In genomic region chr2:178078166-178078717, GRCm38 (mm10) we compare ENCODE assay signal across 7 mouse cellular contexts. TPM values are rescaled to one million over a fixed set of nuclear protein-coding genes. Genes with fewer than 3 reads are reported as not detected.
DNase-seq lines count a peak whose midpoint lies in the region; ATAC-seq and TF ChIP-seq lines count a peak whose summit lies in the region.
"Not testable (repeated sequence)": the region's sequence is repeated elsewhere in the genome, so short reads cannot be mapped to it uniquely, and the experiment has no call there.

Zfp931 (minus strand) TSS chr2:178078476.

- not testable (repeated sequence) for H3K27me3 ChIP-seq in forebrain, embryonic 13.5 days; heart, embryonic 14.5 days (ENCODE audit: control insufficient read depth, insufficient read depth, low read length); liver, postnatal 0 days (ENCODE audit: insufficient read depth, low read length)

- peak within 1 kb of the TSS; percentile 60 for H3K4me2 ChIP-seq in forebrain, embryonic 13.5 days
- peak within 1 kb of the TSS; percentile 56 for H3K4me2 ChIP-seq in heart, embryonic 14.5 days (ENCODE audit: low read length)
- H3K4me2 ChIP-seq in liver, postnatal 0 days (ENCODE audit: low read depth, low read length), result peak within 1 kb of the TSS; percentile 56; the same call in 1 of the 2 replicates

- 0% methylated on average over 4 of the region's 14 CpGs for WGBS in forebrain, embryonic 13.5 days
- 0% methylated on average over 5 of the region's 14 CpGs for WGBS in heart, embryonic 14.5 days
- WGBS in liver, postnatal 0 days (ENCODE audit: insufficient replicate concordance), result 0% methylated on average over 2 of the region's 14 CpGs

- intact Hi-C loops in left cerebral cortex, adult 2 months (cut with DNase I), result not testable (repeated sequence)

- DNase-seq in kidney, adult 11 months, result peak; percentile 69
- DNase-seq in left cerebral cortex, adult 2 months (ENCODE audit: extremely low spot score in 1 of 2, low spot score in 2 of 2); liver, postnatal 0 days: not testable (repeated sequence)

- ATAC-seq in forebrain, embryonic 13.5 days; heart, embryonic 14.5 days (ENCODE audit: insufficient number of reproducible peaks, insufficient read depth, low FRiP score, low read depth); liver, postnatal 0 days; monocyte, adult 5-6 weeks (replicated peaks; ENCODE audit: insufficient number of reproducible peaks, low FRiP score, low TSS enrichment, poor library complexity, severe bottlenecking): not testable (repeated sequence)

- H3K9ac ChIP-seq in forebrain, embryonic 13.5 days, result peak within 1 kb of the TSS; percentile 60
- peak within 1 kb of the TSS; percentile 56; the same call in 1 of the 2 replicates for H3K9ac ChIP-seq in heart, embryonic 14.5 days (ENCODE audit: low read length)
- peak within 1 kb of the TSS; percentile 41; the same call in 1 of the 2 replicates for H3K9ac ChIP-seq in liver, postnatal 0 days (replicated peaks)

- not testable (repeated sequence) for H3K4me1 ChIP-seq in bone marrow macrophage, adult 2 months (ENCODE audit: control insufficient read depth, insufficient read depth, low read length); forebrain, embryonic 13.5 days; heart, embryonic 14.5 days (ENCODE audit: control insufficient read depth in 2 of 2, insufficient read depth in 2 of 2, low read length in 2 of 2); liver, postnatal 0 days (ENCODE audit: insufficient read depth)

- TF ChIP-seq EP300 in liver, postnatal 0 days (IDR thresholded peaks at IDR 0.05; ENCODE audit: low read depth), result not testable (repeated sequence)

- H3K36me3 ChIP-seq in forebrain, embryonic 13.5 days (ENCODE audit: poor library complexity, severe bottlenecking); heart, embryonic 14.5 days (ENCODE audit: control insufficient read depth, insufficient read depth, low read length); liver, postnatal 0 days (replicated peaks; ENCODE audit: insufficient read depth, low read length): not testable (repeated sequence)

- H3K27ac ChIP-seq in bone marrow macrophage, adult 2 months (ENCODE audit: insufficient read depth, low read depth, low read length); forebrain, embryonic 13.5 days; heart, embryonic 14.5 days (replicated peaks in 1 of 2; ENCODE audit: control insufficient read depth in 1 of 2, insufficient read depth in 1 of 2, low read depth in 2 of 2, low read length in 2 of 2); left cerebral cortex, adult 2 months; liver, postnatal 0 days (ENCODE audit: low read depth): not testable (repeated sequence)

- H3K9me3 ChIP-seq in forebrain, embryonic 13.5 days (replicated peaks); heart, embryonic 14.5 days (ENCODE audit: control insufficient read depth, low read length); liver, postnatal 0 days (ENCODE audit: low read length): not testable (repeated sequence)

- not testable (repeated sequence) for TF ChIP-seq POLR2A in bone marrow macrophage, adult 2 months (IDR thresholded peaks at IDR 0.05; ENCODE audit: borderline replicate concordance, low read depth, low read length)

- TF ChIP-seq CTCF in bone marrow macrophage, adult 2 months (IDR thresholded peaks at IDR 0.05; ENCODE audit: low read depth, low read length); left cerebral cortex, adult 2 months (IDR thresholded peaks at IDR 0.05); liver, postnatal 0 days (IDR thresholded peaks at IDR 0.05; ENCODE audit: low read depth): not testable (repeated sequence)

- peak within 1 kb of the TSS; percentile 65 for H3K4me3 ChIP-seq in bone marrow macrophage, adult 2 months (ENCODE audit: insufficient read depth, low read length)
- peak within 1 kb of the TSS; percentile 43 for H3K4me3 ChIP-seq in forebrain, embryonic 13.5 days
- H3K4me3 ChIP-seq in heart, embryonic 14.5 days (ENCODE audit: control insufficient read depth in 1 of 2, insufficient read depth in 1 of 2, low read depth in 1 of 2, low read length in 2 of 2), result peak within 1 kb of the TSS; percentile 41 to 60
- H3K4me3 ChIP-seq in left cerebral cortex, adult 2 months, result peak within 1 kb of the TSS; percentile 55
- H3K4me3 ChIP-seq in liver, postnatal 0 days (ENCODE audit: low read depth, low read length), result peak within 1 kb of the TSS; percentile 37

RNA-seq across cellular contexts. Expression of gene Zfp931, which starts in this region (rescaled TPM):
- 6.6 and 6.8 TPM in 2 replicates for polyA plus RNA-seq in bone marrow macrophage, adult 2 months (2012; ENCODE audit: insufficient read depth, insufficient read length, missing spikeins)
- polyA plus RNA-seq in forebrain, embryonic 13.5 days (2015; fragmentation: Nextera tagmentation; extraction: Ambion mirVana), result 15.5 and 16.8 TPM in 2 replicates
- polyA plus RNA-seq in heart, embryonic 14.5 days (2014; fragmentation: Nextera tagmentation; extraction: Ambion mirVana), result 12.1 and 16.2 TPM in 2 replicates
- total RNA-seq in left cerebral cortex, adult 2 months (2021), result 10 to 100 TPM; 21.3 to 21.4 TPM
- polyA plus RNA-seq in liver, postnatal 0 days (2015; fragmentation: Nextera tagmentation; extraction: Ambion mirVana), result 2.9 TPM in 2 replicates
- total RNA-seq in monocyte, adult 5-6 weeks (2017), result 12.2 to 24.3 TPM (median 13.7 TPM) in 3 replicates
